Mouse (Mus musculus): ENCODE measurements around the gene Robo3. TPM values are rescaled to one million over a fixed set of nuclear protein-coding genes. Genes with fewer than 3 reads are reported as not detected.

Gene Robo3
- polyA plus RNA-seq, 1 experiment from 2014 or later = 0.08 TPM

- Histone ChIP-seq H3K36me3 (ENCODE audit: insufficient read depth, low read length) (no peaks in the 10 kb centered on the region), H3K4me3 (ENCODE audit: low read depth, low read length) (peak overlapping the region; percentile 40), H3K27me3 (replicated peaks; ENCODE audit: insufficient read depth, low read length) (peaks cover 57% of the 10 kb centered on the region), H3K4me2 (replicated peaks; ENCODE audit: low read depth, low read length) (peak overlapping the region; percentile 80), H3K9me3 (ENCODE audit: low read length) (no peaks in the 10 kb centered on the region), H3K27ac (ENCODE audit: low read length) (no peak overlapping the region), H3K9ac (replicated peaks; ENCODE audit: low read depth) (no peak overlapping the region), H3K4me1 (ENCODE audit: insufficient read depth, low read depth, low read length) (0 out of 2 replicates have a peak, but pooled peaks cover 3% of the 10 kb centered on the region)
- no peak for TF ChIP-seq CTCF (IDR thresholded peaks at IDR 0.05)
- no peak for TF ChIP-seq EP300 (IDR thresholded peaks at IDR 0.05)
- ATAC-seq = peak; percentile 53
- peak; percentile 17 for DNase-seq (ENCODE audit: low spot score)
- WGBS = under 1% methylated on average over 71 of the region's 81 CpGs
Observed at GRCm38 (mm10) chr9:37460043-37460960, 27.3 kb upstream of the Robo3 start.

DNA sequence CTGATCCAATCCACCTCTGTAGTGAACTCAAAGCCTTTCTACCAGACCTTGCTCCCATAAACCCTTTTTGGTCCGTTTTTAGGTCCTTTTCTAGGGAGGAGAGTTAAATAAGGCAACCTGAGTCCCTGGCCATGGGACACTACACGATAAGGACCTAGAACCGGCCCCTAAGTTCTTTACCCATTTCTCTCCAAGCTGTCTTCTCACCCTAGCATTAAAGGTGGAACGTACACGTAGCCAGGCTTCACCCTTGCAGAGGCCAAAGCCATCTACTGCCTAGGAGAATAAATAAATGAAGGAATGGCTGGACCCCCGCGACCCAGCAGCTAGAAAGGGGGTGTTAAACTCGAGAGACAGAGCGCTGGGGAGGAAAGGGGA, 26.6 kb upstream of the Robo3 start:
- WGBS = 7% methylated on average over 9 of the region's 9 CpGs

DNA sequence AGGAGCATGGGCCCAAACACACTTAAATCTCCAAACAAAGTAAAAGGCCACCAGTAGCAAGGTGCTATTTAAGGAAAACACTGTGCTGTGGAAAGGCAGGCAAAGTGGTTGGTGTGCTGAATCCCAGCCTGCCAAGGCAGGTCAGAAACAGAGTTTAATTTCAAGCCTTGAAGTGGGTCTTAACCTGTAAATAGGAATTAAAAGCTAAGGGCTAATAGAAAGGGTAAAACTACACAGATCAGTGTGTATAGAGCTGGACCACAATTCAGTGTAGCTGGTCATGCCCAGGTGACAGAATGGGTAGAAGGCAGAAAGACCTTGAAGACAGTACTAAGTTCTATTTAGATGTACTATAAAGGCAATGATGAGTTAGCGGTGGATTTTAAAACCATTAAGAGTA, 24.1 kb upstream of the Robo3 start:
- WGBS = 78% methylated on average over 1 of the region's 1 CpGs
- peaks cover 64% of the 10 kb centered on the region for H3K27me3 ChIP-seq (replicated peaks; ENCODE audit: insufficient read depth, low read length)
- no peak overlapping the region for H3K4me3 ChIP-seq (ENCODE audit: low read depth, low read length)
- ATAC-seq = no peak
- TF ChIP-seq CTCF (IDR thresholded peaks at IDR 0.05) (no peak), EP300 (IDR thresholded peaks at IDR 0.05) (no peak)
- no peak overlapping the region for H3K27ac ChIP-seq (ENCODE audit: low read length)
- no peak for DNase-seq (ENCODE audit: low spot score)
- H3K4me1 ChIP-seq (ENCODE audit: insufficient read depth, low read depth, low read length) = 0 out of 2 replicates have a peak, but pooled peaks cover 3% of the 10 kb centered on the region
- H3K4me2 ChIP-seq (replicated peaks; ENCODE audit: low read depth, low read length) = no peak overlapping the region
- no peaks in the 10 kb centered on the region for H3K36me3 ChIP-seq (ENCODE audit: insufficient read depth, low read length)
- no peak overlapping the region for H3K9ac ChIP-seq (replicated peaks; ENCODE audit: low read depth)
- no peaks in the 10 kb centered on the region for H3K9me3 ChIP-seq (ENCODE audit: low read length)

More for the DNA sequence above, 26.6 kb upstream of the Robo3 start:
- no peak for DNase-seq (ENCODE audit: low spot score)
- TF ChIP-seq CTCF (IDR thresholded peaks at IDR 0.05) (no peak), EP300 (IDR thresholded peaks at IDR 0.05) (no peak)
- Histone ChIP-seq H3K36me3 (ENCODE audit: insufficient read depth, low read length) (no peaks in the 10 kb centered on the region), H3K4me3 (ENCODE audit: low read depth, low read length) (peak overlapping the region; percentile 40), H3K9ac (replicated peaks; ENCODE audit: low read depth) (no peak overlapping the region), H3K27me3 (replicated peaks; ENCODE audit: insufficient read depth, low read length) (peaks cover 62% of the 10 kb centered on the region), H3K4me1 (ENCODE audit: insufficient read depth, low read depth, low read length) (0 out of 2 replicates have a peak, but pooled peaks cover 3% of the 10 kb centered on the region), H3K27ac (ENCODE audit: low read length) (no peak overlapping the region), H3K4me2 (replicated peaks; ENCODE audit: low read depth, low read length) (peak overlapping the region; percentile 80), H3K9me3 (ENCODE audit: low read length) (no peaks in the 10 kb centered on the region)
- ATAC-seq = no peak

DNA sequence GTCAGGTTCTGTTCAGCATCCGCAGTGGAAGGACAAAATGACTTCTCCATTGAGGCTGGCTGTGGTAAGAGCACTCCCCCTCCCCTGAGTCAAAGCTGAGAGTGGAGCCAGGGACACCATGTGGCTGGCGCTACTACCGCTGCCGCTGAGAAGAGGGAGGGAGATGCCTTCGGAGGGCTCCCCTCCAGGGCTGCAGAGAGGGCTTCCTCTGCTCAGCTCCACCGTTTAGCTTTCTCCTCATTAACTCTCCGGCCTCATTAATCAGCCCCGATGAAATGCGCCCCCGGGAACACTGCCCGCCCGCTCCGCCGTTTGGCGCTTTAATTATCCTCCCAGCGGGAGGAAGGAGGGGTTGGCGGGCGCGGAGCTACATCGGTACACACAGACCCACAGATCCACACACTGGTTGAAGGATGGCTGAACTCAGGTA, 23.4 kb upstream of the Robo3 start:
- H3K9ac ChIP-seq (replicated peaks; ENCODE audit: low read depth) = no peak overlapping the region
- peak overlapping the region; percentile 25; the same call in 1 of the 2 replicates for H3K4me2 ChIP-seq (replicated peaks; ENCODE audit: low read depth, low read length)
- H3K9me3 ChIP-seq (ENCODE audit: low read length) = no peaks in the 10 kb centered on the region
- H3K27me3 ChIP-seq (replicated peaks; ENCODE audit: insufficient read depth, low read length) = peaks cover 60% of the 10 kb centered on the region
- ATAC-seq (0 out of 2 replicates have a peak, but pooled peaks have one; percentile 26), DNase-seq (ENCODE audit: low spot score) (no peak)
- H3K36me3 ChIP-seq (ENCODE audit: insufficient read depth, low read length) = no peaks in the 10 kb centered on the region
- no peak overlapping the region for H3K27ac ChIP-seq (ENCODE audit: low read length)
- H3K4me3 ChIP-seq (ENCODE audit: low read depth, low read length) = no peak overlapping the region
- no peak for TF ChIP-seq EP300 (IDR thresholded peaks at IDR 0.05)
- TF ChIP-seq CTCF (IDR thresholded peaks at IDR 0.05) = no peak
- WGBS = 1% methylated on average over 17 of the region's 20 CpGs
- 0 out of 2 replicates have a peak, but pooled peaks cover 3% of the 10 kb centered on the region for H3K4me1 ChIP-seq (ENCODE audit: insufficient read depth, low read depth, low read length)

DNA sequence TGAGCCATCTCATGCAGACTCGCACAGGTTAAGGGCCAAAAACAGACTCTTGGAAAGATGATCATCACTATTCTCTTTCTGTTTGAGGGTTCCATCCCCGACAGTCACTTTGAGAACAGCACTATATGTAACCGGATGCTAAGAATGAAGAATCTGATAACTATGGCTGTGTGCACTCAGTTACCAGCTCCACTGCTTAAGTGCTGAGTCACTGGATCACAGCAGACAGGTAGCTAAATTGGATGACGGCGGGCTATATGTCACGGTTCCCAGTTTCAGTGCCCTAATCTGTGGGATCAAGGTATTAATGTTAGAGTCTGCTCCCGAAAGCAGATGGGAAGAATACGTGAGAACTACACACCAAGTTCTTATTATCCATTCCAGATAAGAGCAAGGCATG, 22.8 kb upstream of the Robo3 start:
- H3K4me1 ChIP-seq (ENCODE audit: insufficient read depth, low read depth, low read length) = 0 out of 2 replicates have a peak, but pooled peaks cover 3% of the 10 kb centered on the region
- DNase-seq (ENCODE audit: low spot score) (no peak), ATAC-seq (no peak)
- H3K9ac ChIP-seq (replicated peaks; ENCODE audit: low read depth) = no peak overlapping the region
- WGBS = 4% methylated on average over 8 of the region's 8 CpGs
- no peak for TF ChIP-seq EP300 (IDR thresholded peaks at IDR 0.05)
- TF ChIP-seq CTCF (IDR thresholded peaks at IDR 0.05) = no peak
- H3K27me3 ChIP-seq (replicated peaks; ENCODE audit: insufficient read depth, low read length) = peaks cover 58% of the 10 kb centered on the region
- H3K4me3 ChIP-seq (ENCODE audit: low read depth, low read length) = no peak overlapping the region
- no peak overlapping the region for H3K4me2 ChIP-seq (replicated peaks; ENCODE audit: low read depth, low read length)
- no peak overlapping the region for H3K27ac ChIP-seq (ENCODE audit: low read length)
- no peaks in the 10 kb centered on the region for H3K36me3 ChIP-seq (ENCODE audit: insufficient read depth, low read length)
- H3K9me3 ChIP-seq (ENCODE audit: low read length) = no peaks in the 10 kb centered on the region

DNA sequence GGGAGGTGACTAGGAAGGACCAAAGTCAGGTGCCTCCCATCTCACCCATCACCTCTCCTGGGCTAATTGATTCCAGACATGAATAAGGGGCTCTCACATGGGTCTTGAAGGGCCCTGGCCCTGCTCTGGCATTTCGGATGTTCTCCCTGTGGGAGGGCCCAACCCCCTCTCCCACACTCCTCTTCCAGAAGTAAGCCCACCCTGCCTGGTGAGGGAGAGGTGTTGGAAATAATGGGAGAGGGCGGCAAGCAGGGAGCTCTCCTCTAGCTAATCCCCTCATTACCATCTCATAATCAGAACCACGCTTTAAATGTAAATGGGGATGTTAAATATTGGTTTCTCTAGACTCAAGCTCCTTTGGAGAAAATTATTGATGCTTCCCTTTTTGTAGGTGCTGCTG, 21.9 kb upstream of the Robo3 start:
- no peak overlapping the region for H3K4me2 ChIP-seq (replicated peaks; ENCODE audit: low read depth, low read length)
- 39% methylated on average over 3 of the region's 3 CpGs for WGBS
- ATAC-seq (no peak), DNase-seq (ENCODE audit: low spot score) (no peak)
- no peaks in the 10 kb centered on the region for H3K9me3 ChIP-seq (ENCODE audit: low read length)
- H3K27me3 ChIP-seq (replicated peaks; ENCODE audit: insufficient read depth, low read length) = peaks cover 51% of the 10 kb centered on the region
- H3K4me1 ChIP-seq (ENCODE audit: insufficient read depth, low read depth, low read length) = no peaks in the 10 kb centered on the region
- H3K9ac ChIP-seq (replicated peaks; ENCODE audit: low read depth) = no peak overlapping the region
- TF ChIP-seq CTCF (IDR thresholded peaks at IDR 0.05) (no peak), EP300 (IDR thresholded peaks at IDR 0.05) (no peak)
- no peaks in the 10 kb centered on the region for H3K36me3 ChIP-seq (ENCODE audit: insufficient read depth, low read length)
- H3K27ac ChIP-seq (ENCODE audit: low read length) = no peak overlapping the region
- H3K4me3 ChIP-seq (ENCODE audit: low read depth, low read length) = no peak overlapping the region
